Mouse (Mus musculus) adrenal gland, adult 10 weeks (tissue): ENCODE data around the gene Npr3. TPM values are rescaled to one million over a fixed set of nuclear protein-coding genes. Genes with fewer than 3 reads are reported as not detected.

Experiments used
- polyA plus RNA-seq: library from polyadenylated mRNA; stranded (reverse); fragments of 350-450 nt; fragmentation: Illumina TruSeq; extraction: RNeasy Lipid Tissue Mini Kit (QIAGEN cat#74804); gene quantifications from one replicate; pipeline ENCODE4 v1.2.3, GENCODE M21; 2014; ENCODE audit warnings: low read depth, low replicate concordance

Gene Npr3
- polyA plus RNA-seq, result 16.9 TPM

GRCm38 (mm10) chr15:11906571-11907531 is at the start of gene Npr3:
Gene Npr3, minus strand, starts transcription at chr15:11907287.

Other genes with a start within 250 kb of the Npr3 start
- 475 TPM for gene Sub1, start 89.7 kb upstream of the Npr3 start, polyA plus RNA-seq
- gene Zfr, start 210.5 kb upstream of the Npr3 start, polyA plus RNA-seq, result 311 TPM